Mouse (Mus musculus): ENCODE measurements at regions not wholly inside any gene's neighbourhood (a gene's known extent, or its start where the extent isn't known, plus 50 kb on each side); places are given as distances from the start of the nearest gene placed in this dataset.
A peak's percentile ranks its signal among the peaks of the same experiment; 100 is the strongest.
"Not testable (repeated sequence)": the region's sequence is repeated elsewhere in the genome, so short reads cannot be mapped to it uniquely, and the experiment has no call there.

- DNase-seq (ENCODE audit: low spot score in 2 of 2), result no peak
These were observed 208.7 kb downstream of the Cd47 start for GRCm38 (mm10) chr16:50009046-50009445.

DNA sequence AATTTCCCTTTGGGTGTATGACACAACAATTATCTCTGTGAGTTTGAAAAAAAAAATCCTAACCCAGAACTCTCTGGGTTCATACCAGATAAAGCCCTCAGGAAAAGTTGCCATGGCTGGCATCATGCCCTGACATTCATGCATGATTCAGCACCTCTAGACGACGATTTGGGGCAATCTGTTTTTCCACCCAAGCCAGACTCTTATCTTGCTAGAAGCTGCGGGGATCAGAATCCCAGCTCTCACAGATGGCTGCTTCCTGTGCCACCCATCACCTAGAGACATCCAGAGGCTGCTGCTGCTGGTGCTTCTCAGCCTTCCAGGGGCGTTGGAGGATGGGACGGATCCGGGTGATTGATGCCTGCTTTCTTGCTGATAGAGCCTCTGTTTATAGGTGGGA, 209.2 kb downstream of the Cd47 start:
- DNase-seq (ENCODE audit: low spot score in 2 of 2), result peak; percentile 60 to 67

- peak in 1 of 2 experiments; percentile 23 for DNase-seq (ENCODE audit: low spot score in 2 of 2)
These were observed 209.7 kb downstream of the Cd47 start for GRCm38 (mm10) chr16:50010074-50010473.

GRCm38 (mm10) chr16:50010532-50010971, 210.2 kb downstream of the Cd47 start:
- peak; percentile 38 to 56 for DNase-seq (ENCODE audit: low spot score in 2 of 2)

DNA sequence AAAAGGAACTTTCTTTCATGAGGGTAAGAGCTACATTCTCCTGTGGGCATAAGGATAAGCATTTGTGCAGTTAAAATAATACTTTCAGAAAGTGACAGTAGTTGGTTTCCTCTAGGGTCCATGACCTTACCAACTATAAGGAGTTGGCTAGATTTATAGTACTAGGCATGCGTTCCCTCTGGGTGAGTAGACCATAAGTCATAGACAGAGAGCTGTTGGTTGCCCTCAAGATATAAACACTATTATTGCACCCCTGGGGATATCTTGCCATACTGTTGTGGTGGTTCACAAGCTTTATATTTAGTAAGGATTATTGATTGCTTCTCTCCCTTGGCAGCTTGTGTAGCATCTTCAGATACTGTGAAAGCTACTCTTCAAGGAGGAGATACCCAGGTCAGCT, 223.6 kb downstream of the Cd47 start:
- no peak for DNase-seq (ENCODE audit: low spot score in 2 of 2)

DNA sequence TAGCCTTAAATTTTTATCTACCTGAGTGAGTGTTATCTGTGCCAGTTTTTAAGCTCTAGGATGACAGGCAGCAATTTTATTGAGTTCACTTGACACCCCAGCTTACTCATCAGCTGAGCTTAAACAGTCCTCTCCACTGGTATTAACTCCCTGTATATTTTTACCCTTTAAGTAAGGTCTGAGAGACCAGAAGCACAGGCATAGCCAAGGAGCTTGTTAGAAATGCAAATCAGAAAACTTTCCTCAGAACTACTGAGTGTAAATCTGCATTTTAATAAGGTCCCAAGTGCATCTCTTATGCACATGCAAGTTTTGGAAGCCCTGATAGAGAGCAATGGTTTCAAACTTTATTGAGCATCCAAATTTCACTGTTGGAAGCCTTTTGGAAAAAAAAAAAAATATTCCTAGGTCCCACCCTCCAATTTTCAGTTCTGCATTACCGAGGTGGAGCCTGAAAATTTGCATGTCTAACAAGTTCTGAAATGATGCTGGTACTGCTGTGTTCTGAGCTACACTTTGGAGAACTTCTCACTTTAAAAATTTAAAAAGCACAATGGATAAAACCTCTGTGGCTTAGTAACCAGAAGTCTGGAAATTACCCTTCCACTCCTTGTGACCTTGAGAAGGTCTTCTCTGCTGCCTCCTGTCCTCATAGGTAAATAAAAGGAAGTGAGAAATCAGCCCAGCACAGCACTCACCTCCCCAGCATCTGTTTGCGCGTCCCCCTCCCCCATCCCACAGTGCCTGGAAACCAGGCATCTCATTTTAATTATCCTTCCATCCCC, 226.0 kb downstream of the Cd47 start:
- DNase-seq (ENCODE audit: low spot score in 2 of 2), result no peak

GRCm38 (mm10) chr16:50027189-50027588, 226.9 kb downstream of the Cd47 start:
- no peak for DNase-seq (ENCODE audit: low spot score in 2 of 2)

- DNase-seq (ENCODE audit: low spot score in 2 of 2), result no peak
These were observed 229.4 kb downstream of the Cd47 start for GRCm38 (mm10) chr16:50029711-50030110.

DNA sequence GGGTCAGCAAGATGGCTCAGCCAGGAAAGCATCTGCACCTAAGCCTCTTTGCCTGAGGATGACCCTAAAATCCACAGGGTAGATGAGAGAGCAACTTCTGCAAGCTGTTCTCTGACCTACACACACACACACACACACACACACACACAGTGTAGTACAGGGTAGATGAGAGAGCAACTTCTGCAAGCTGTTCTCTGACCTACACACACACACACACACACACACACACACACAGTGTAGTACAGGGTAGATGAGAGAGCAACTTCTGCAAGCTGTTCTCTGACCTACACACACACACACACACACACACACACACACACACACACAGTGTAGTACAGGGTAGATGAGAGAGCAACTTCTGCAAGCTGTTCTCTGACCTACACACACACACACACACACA, 230.0 kb downstream of the Cd47 start:
- not testable (repeated sequence) for DNase-seq (ENCODE audit: low spot score in 2 of 2)

GRCm38 (mm10) chr16:50030905-50031369, 230.6 kb downstream of the Cd47 start:
- DNase-seq (ENCODE audit: low spot score in 2 of 2), result no peak

DNA sequence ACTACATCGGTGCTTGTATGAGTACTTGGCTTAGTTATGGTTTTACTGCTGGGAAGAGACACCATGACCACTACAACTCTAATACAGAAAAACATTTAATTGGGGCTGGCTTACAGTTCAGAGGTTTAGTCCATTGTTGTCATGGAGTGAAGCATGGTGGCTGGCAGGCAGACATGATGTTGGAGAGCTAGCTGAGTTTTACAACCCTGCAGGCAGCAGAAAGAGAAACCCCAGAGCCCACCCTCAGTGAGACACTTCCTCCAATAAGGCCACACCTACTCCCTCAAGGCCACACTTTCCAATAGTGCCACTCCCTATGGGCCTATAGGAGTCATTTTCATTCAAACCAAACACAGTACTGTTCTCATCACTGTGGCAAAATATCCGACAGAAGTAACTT, 232.5 kb downstream of the Cd47 start:
- no peak for DNase-seq (ENCODE audit: low spot score in 2 of 2)

GRCm38 (mm10) chr16:50036296-50036734, 236.0 kb downstream of the Cd47 start:
- DNase-seq (ENCODE audit: low spot score in 2 of 2), result no peak

DNA sequence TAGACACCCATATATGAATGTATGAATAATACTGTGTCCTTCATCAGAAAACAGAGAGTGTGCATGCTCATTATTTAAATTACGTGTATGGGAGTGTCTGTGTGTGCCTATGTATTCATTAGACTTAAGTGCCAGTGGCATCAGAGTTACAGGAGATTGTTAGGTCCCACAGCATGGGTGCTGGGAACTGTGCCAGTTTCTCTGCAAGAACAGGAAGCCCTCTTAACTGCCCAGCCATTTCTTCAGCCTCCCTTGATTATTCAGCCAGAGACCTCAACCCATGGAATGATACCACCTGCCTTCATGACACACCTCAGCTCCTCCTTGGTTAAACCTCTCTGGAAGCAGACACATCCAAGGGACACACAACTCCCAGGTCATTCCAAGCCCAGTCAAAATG, 243.8 kb downstream of the Cd47 start:
- no peak for DNase-seq (ENCODE audit: low spot score in 2 of 2)

DNA sequence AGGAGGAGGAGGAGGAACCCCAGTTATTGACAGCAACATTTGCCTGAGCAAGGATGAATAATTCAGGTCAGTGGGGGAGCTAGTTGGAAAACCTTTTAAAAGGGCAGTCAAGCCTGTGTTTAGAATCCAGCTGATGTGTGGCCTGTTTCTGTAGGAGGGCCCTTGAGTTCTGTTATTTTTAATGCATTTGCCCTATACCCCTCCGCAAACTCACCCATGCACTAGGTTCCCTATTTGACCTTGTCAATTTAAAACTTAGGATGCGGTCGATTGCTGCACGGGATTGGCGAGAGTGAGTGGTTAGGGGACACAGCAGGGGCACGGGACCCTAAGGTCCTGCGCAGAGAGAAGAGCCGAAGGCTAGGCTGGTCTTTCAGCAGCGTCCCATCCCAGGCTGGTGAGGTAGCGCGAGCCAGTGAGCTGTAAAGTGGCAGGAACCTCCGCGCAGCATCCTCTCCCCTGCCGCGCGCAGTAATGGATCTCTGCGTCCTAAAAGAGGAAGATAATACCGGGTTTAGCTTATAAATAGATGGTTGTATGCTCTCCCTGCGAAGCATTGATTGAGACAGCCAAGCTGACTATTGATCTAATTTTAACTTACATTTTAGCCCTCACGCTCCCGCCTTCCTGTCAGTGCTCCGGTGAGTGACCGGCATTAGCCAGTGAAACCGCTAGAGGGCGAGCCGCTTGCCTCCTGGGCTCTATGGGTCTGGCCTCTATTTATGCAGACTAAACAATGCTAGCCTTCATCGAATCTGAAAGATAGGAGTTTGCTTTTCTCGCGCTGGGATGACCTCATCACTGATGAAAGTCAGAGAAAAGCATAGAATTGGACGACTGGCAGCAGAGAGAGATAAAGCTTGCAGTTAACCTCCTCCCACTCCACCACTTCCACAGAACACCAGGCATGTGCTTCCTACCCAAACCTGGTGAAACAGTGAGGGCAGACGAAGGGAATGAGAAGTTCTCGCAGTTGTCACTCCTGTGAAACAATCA, 245.5 kb downstream of the Cd47 start:
- peak; percentile 73 to 80 for DNase-seq (ENCODE audit: low spot score in 2 of 2)

DNA sequence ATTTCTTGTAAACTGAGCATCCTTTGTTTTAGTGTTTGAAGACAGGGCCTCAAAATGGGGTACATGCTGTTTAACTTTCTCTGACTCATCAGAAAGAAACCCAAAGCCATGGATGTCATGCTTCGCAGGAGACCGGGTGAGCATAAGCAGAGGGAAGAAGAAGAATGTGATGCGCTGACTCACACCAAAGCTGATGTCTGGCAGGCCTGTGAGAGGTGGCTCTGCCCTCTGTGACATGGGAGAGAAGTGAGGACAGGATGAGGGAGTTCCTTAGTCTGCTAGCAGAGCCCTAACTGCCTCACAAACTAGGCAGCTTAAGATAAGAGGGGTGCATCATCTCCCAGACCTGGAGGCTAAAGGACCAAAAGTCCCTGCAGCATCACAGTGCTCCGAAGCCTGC, 263.2 kb downstream of the Cd47 start:
- DNase-seq (ENCODE audit: low spot score in 2 of 2), result no peak

- DNase-seq (ENCODE audit: low spot score in 2 of 2), result no peak
These were observed 265.2 kb downstream of the Cd47 start for GRCm38 (mm10) chr16:50065336-50066082.

DNA sequence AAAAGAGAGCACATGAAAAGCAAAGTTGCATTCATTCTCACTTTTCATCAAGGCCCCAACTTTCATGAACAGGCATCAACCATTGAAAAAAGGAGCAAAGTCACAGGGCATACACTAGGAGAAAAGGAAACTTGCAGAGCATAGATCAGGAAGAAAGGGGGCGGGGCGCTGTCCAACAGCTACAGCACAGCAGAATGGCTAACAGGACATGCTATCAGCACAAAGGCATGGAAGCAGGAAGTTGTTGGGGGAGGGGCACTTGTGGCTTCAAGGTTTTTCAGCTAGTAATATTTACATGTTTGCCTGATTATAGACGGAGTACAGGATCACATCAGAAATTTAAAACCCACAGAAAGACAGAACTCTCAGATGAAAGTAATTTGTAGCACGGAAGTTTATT, 268.7 kb downstream of the Cd47 start:
- DNase-seq (ENCODE audit: low spot score in 2 of 2), result no peak

- DNase-seq (ENCODE audit: low spot score in 2 of 2), result no peak
These were observed 270.4 kb downstream of the Cd47 start for GRCm38 (mm10) chr16:50070728-50071127.

GRCm38 (mm10) chr16:50072853-50073360, 272.6 kb downstream of the Cd47 start:
- DNase-seq (ENCODE audit: low spot score in 2 of 2), result no peak

- no peak for DNase-seq (ENCODE audit: low spot score in 2 of 2)
These were observed 273.6 kb downstream of the Cd47 start for GRCm38 (mm10) chr16:50073979-50074378.

GRCm38 (mm10) chr16:50075641-50076040, 275.3 kb downstream of the Cd47 start:
- DNase-seq (ENCODE audit: low spot score in 2 of 2), result no peak
